Mouse (Mus musculus): ENCODE results near the gene Gucy2g. TPM values are rescaled to one million over a fixed set of nuclear protein-coding genes. Genes with fewer than 3 reads are reported as not detected.

The Gucy2g gene
- total and polyA plus RNA-seq, 3 experiments: 0.65 to 2.4 TPM; not detected in 1

GRCm38 (mm10) chr19:55193717-55194394 is 47.2 kb downstream of the Gucy2g start:
- TF ChIP-seq RAD21 (IDR thresholded peaks at IDR 0.05; ENCODE audit: low read depth, low read length) (no peak), ELF1 (IDR thresholded peaks at IDR 0.05; ENCODE audit: low read depth, low read length) (no peak), USF2 (IDR thresholded peaks at IDR 0.05; ENCODE audit: borderline replicate concordance in 1 of 2, insufficient read depth in 1 of 2, low read depth in 1 of 2, low read length in 2 of 2) (no peak)
- Histone ChIP-seq H3K27ac (ENCODE audit: control insufficient read depth, low read depth, low read length) (no peak overlapping the region), H3K9me3 (replicated peaks; ENCODE audit: insufficient read depth, low read length) (no peaks in the 10 kb centered on the region), H3K36me3 (ENCODE audit: control insufficient read depth in 1 of 2, insufficient read depth in 2 of 2, low read length in 2 of 2) (no peaks in the 10 kb centered on the region), H3K4me1 (ENCODE audit: control insufficient read depth in 1 of 2, insufficient read depth in 2 of 2, low read length in 2 of 2) (no peaks in the 10 kb centered on the region), H3K27me3 (ENCODE audit: control insufficient read depth in 1 of 2, insufficient read depth in 2 of 2, low read length in 2 of 2) (peaks cover 5 to 6% of the 10 kb centered on the region in 2 experiments), H3K9ac (ENCODE audit: control insufficient read depth, low read depth, low read length, poor library complexity, severe bottlenecking) (no peak overlapping the region), H3K79me2 (ENCODE audit: control insufficient read depth, insufficient read depth, low read length, poor library complexity) (no peaks in the 10 kb centered on the region), H3K4me3 (ENCODE audit: control insufficient read depth in 1 of 2, insufficient read depth in 1 of 2, low read depth in 2 of 2, low read length in 2 of 2) (no peak overlapping the region)
- DNase-seq (ENCODE audit: low read depth, low spot score): no peak

GRCm38 (mm10) chr19:55192254-55192945 is 48.6 kb downstream of the Gucy2g start:
- Histone ChIP-seq H3K9ac (ENCODE audit: control insufficient read depth, low read depth, low read length, poor library complexity, severe bottlenecking) (no peak overlapping the region), H3K79me2 (ENCODE audit: control insufficient read depth, insufficient read depth, low read length, poor library complexity) (no peaks in the 10 kb centered on the region), H3K9me3 (replicated peaks; ENCODE audit: insufficient read depth, low read length) (no peaks in the 10 kb centered on the region), H3K27ac (ENCODE audit: control insufficient read depth, low read depth, low read length) (no peak overlapping the region), H3K4me3 (ENCODE audit: control insufficient read depth in 1 of 2, insufficient read depth in 1 of 2, low read depth in 2 of 2, low read length in 2 of 2) (no peak overlapping the region), H3K4me1 (ENCODE audit: control insufficient read depth in 1 of 2, insufficient read depth in 2 of 2, low read length in 2 of 2) (no peaks in the 10 kb centered on the region), H3K36me3 (ENCODE audit: control insufficient read depth in 1 of 2, insufficient read depth in 2 of 2, low read length in 2 of 2) (no peaks in the 10 kb centered on the region), H3K27me3 (ENCODE audit: control insufficient read depth in 1 of 2, insufficient read depth in 2 of 2, low read length in 2 of 2) (peaks cover 6 to 10% of the 10 kb centered on the region in 2 experiments)
- TF ChIP-seq USF2 (IDR thresholded peaks at IDR 0.05; ENCODE audit: borderline replicate concordance in 1 of 2, insufficient read depth in 1 of 2, low read depth in 1 of 2, low read length in 2 of 2) (no peak), POLR2AphosphoS2 (IDR thresholded peaks at IDR 0.05; ENCODE audit: low read length) (no peak), ELF1 (IDR thresholded peaks at IDR 0.05; ENCODE audit: low read depth, low read length) (no peak), CHD1 (IDR thresholded peaks at IDR 0.05; ENCODE audit: low read depth, low read length) (no peak), JUND (IDR thresholded peaks at IDR 0.05; ENCODE audit: low read depth, low read length) (no peak), MXI1 (IDR thresholded peaks at IDR 0.05; ENCODE audit: low read depth, low read length) (no peak), MEF2A (IDR thresholded peaks at IDR 0.05; ENCODE audit: extremely low read depth, insufficient replicate concordance, low read depth, low read length, poor library complexity, severe bottlenecking) (no peak), RCOR1 (IDR thresholded peaks at IDR 0.05; ENCODE audit: low read depth, low read length) (no peak), ETS1 (IDR thresholded peaks at IDR 0.05; ENCODE audit: low read depth, low read length) (no peak), USF1 (IDR thresholded peaks at IDR 0.05; ENCODE audit: low read depth, low read length) (no peak), EP300 (IDR thresholded peaks at IDR 0.05; ENCODE audit: low read depth in 1 of 2, low read length in 2 of 2) (no peak)
- DNase-seq (ENCODE audit: low read depth, low spot score): no peak

Measured in MEL (cell line).